Mouse (Mus musculus) embryonic facial prominence, embryonic 14.5 days (tissue): ENCODE data around the gene Fam117a. TPM values are rescaled to one million over a fixed set of nuclear protein-coding genes. Genes with fewer than 3 reads are reported as not detected.

ENCODE experiments used
- ATAC-seq: fragments of 200-750 bp; cut with Nextera tagmentation; 2 replicates; pipeline ENCODE4 v1.8.0; 2017; ENCODE audit warnings: low read depth, moderate number of reproducible peaks, moderate TSS enrichment
- DNase-seq: peaks from one replicate; pipeline ENCODE4 v3.0.0-alpha.2; 2015; ENCODE audit warnings: low spot score
- H3K27ac ChIP-seq: fragments of 300-500 bp; sonication (generic); replicated peaks from 2 replicates; pipeline ENCODE4 v1.5.1; 2014; ENCODE audit warnings: low read depth, mild to moderate bottlenecking, low read length, moderate library complexity
- H3K27me3 ChIP-seq: fragments of 300-500 bp; sonication (generic); replicated peaks from 2 replicates; pipeline ENCODE4 v1.6.1; 2014; ENCODE audit warnings: low read length; ENCODE audit not compliant: control insufficient read depth, insufficient read depth
- H3K36me3 ChIP-seq: fragments of 300-500 bp; sonication (generic); 2 replicates; pipeline ENCODE4 v1.6.1; 2014; ENCODE audit warnings: low read length, mixed read lengths; ENCODE audit not compliant: control insufficient read depth, insufficient read depth
- H3K4me1 ChIP-seq: fragments of 300-500 bp; sonication (generic); 2 replicates; pipeline ENCODE4 v1.6.1; 2014; ENCODE audit warnings: antibody characterized with exemption, low read length; ENCODE audit not compliant: control insufficient read depth, insufficient read depth
- H3K4me2 ChIP-seq: fragments of 300-500 bp; sonication (generic); 2 replicates; pipeline ENCODE4 v1.6.1; 2014; ENCODE audit warnings: low read depth, mild to moderate bottlenecking, low read length, moderate library complexity, mixed read lengths
- H3K4me3 ChIP-seq: fragments of 300-500 bp; sonication (generic); 2 replicates; pipeline ENCODE4 v1.5.1; 2014; ENCODE audit warnings: low read depth, mild to moderate bottlenecking, low read length
- H3K9ac ChIP-seq: fragments of 300-500 bp; sonication (generic); 2 replicates; pipeline ENCODE4 v1.6.1; 2014; ENCODE audit warnings: low read depth, mild to moderate bottlenecking, low read length, moderate library complexity, mixed read lengths
- H3K9me3 ChIP-seq: fragments of 300-500 bp; sonication (generic); 2 replicates; pipeline ENCODE4 v1.6.1; 2016; ENCODE audit warnings: low read length; ENCODE audit not compliant: control insufficient read depth
- WGBS: fragments of 180-500 bp; shearing (Covaris S2); extraction: QIAGEN DNeasy Blood & Tissue Kit; methylation state at CpG from one replicate; pipeline ENCODE4 v1.1.7; 2014; 5-methylcytosine and 5-hydroxymethylcytosine counted together
- polyA plus RNA-seq: library from polyadenylated mRNA; unstranded; fragments of >200 nt; fragmentation: Nextera tagmentation; extraction: Ambion mirVana; gene quantifications from 2 replicates; pipeline ENCODE4 v1.2.1, GENCODE M21; 2014

Gene Fam117a
- polyA plus RNA-seq, 1 experiment from 2014 or later, result 15.5 TPM

DNA sequence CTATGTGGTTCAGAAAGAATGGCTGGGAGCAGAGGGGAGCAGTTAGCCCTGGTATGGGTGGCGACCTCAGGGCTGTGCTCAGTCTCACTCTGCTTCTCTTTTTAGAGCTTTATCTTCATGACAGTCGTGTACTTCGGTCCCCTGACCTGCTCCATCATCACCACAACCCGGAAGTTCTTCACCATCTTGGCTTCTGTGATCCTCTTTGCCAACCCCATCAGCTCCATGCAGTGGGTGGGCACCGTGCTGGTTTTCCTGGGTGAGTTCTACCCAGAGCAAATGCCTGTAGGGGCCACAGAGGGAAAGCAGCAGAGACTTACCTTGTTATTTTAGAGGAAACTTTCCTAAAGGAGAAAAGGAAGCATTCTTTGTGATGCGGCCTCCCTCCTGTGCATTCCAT is 53.6 kb downstream of the Fam117a start:
- Histone ChIP-seq H3K36me3 (peaks cover 56% of the 10 kb centered on the region), H3K27ac (no peak overlapping the region), H3K9ac (no peak overlapping the region), H3K4me1 (peaks cover 6% of the 10 kb centered on the region; the same call in 1 of the 2 replicates), H3K9me3 (no peaks in the 10 kb centered on the region), H3K27me3 (no peaks in the 10 kb centered on the region), H3K4me3 (no peak overlapping the region), H3K4me2 (no peak overlapping the region)
- 97% methylated on average over 6 of the region's 6 CpGs for WGBS
- ATAC-seq (no peak), DNase-seq (no peak)

DNA sequence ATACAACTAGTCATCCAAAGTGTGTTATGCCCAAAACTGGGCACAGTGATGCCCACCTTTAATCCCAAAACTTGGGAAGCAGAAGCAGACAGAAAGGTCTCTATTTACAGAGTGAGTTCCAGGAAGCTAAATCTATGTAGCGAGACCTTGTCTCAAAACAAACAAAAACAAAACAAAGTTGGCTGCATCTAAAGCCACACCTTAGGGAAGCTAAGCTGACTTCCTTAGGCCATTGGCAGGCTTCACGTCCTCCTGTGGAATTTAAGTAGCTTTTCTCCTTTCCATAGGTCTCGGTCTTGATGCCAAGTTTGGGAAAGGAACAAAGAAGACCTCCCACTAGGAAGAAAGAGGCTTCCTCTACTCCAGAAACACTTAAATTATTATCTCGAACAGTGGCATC is 54.4 kb downstream of the Fam117a start:
- no peak overlapping the region for H3K4me2 ChIP-seq
- H3K4me1 ChIP-seq, result peaks cover 6% of the 10 kb centered on the region; the same call in 1 of the 2 replicates
- H3K9ac ChIP-seq, result no peak overlapping the region
- no peak overlapping the region for H3K27ac ChIP-seq
- DNase-seq, result no peak
- no peaks in the 10 kb centered on the region for H3K27me3 ChIP-seq
- H3K4me3 ChIP-seq, result no peak overlapping the region
- no peaks in the 10 kb centered on the region for H3K9me3 ChIP-seq
- no peak for ATAC-seq
- WGBS, result 66% methylated on average over 4 of the region's 4 CpGs
- H3K36me3 ChIP-seq, result peaks cover 56% of the 10 kb centered on the region

DNA sequence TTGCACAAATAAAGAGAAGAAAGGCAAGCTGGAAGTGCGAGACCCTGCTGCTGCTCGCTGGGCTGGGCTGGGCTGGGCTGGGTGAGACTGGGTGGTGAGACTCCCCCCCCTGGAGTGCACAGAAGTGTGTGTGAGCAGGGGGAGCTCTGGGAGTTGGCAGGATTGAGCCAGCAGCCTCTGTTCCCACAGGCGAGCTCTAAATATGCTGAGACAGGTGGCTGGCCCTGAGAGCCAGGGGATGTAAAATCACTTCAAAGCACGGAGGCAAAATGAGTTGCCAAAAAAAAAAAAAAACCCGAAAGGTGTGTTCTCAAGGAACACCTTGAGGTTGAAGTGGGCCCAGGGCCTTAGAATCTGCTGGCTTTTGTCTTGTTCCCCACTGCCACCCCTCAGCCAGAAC is 54.9 kb downstream of the Fam117a start:
- no peak overlapping the region for H3K4me3 ChIP-seq
- no peaks in the 10 kb centered on the region for H3K27me3 ChIP-seq
- H3K27ac ChIP-seq, result peak overlapping the region; percentile 40
- H3K9me3 ChIP-seq, result no peaks in the 10 kb centered on the region
- H3K4me2 ChIP-seq, result 0 out of 2 replicates have a peak overlapping the region, but pooled peaks have one; percentile 6
- 0 out of 2 replicates have a peak, but pooled peaks have one; percentile 38 for ATAC-seq
- peaks cover 50% of the 10 kb centered on the region for H3K36me3 ChIP-seq
- H3K4me1 ChIP-seq, result peaks cover 6% of the 10 kb centered on the region; the same call in 1 of the 2 replicates
- DNase-seq, result peak; percentile 59
- no peak overlapping the region for H3K9ac ChIP-seq
- 49% methylated on average over 5 of the region's 5 CpGs for WGBS

DNA sequence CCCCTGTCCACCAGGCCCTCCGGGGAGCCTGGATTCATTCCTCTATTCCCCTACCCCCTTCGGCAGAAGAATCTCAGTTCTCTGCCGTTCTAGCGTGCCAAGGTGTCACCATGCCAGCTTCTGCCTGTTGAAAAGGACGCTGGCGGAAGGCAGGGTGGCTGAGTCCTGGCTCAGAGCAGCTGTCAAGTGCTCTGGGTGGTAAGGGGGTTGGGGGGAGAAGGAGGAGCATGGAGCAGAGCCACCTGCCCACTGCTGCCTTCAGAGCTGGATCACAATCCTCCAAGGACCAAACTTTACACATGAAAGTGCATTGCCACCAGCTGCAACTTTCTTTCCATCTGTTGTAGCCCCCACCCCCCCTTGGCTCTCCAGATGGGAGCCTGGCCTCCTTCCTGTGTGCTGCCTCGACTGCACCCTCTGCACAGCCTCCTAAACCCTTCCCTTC is 55.4 kb downstream of the Fam117a start:
- Histone ChIP-seq H3K9ac (peak overlapping the region; percentile 1; the same call in 1 of the 2 replicates), H3K27ac (peak overlapping the region; percentile 56), H3K4me1 (peaks cover 6% of the 10 kb centered on the region; the same call in 1 of the 2 replicates), H3K4me3 (no peak overlapping the region), H3K36me3 (peaks cover 45% of the 10 kb centered on the region), H3K27me3 (no peaks in the 10 kb centered on the region), H3K9me3 (no peaks in the 10 kb centered on the region), H3K4me2 (0 out of 2 replicates have a peak overlapping the region, but pooled peaks have one; percentile 6)
- DNase-seq, result peak; percentile 78
- ATAC-seq, result peak; percentile 75
- 50% methylated on average over 7 of the region's 7 CpGs for WGBS

DNA sequence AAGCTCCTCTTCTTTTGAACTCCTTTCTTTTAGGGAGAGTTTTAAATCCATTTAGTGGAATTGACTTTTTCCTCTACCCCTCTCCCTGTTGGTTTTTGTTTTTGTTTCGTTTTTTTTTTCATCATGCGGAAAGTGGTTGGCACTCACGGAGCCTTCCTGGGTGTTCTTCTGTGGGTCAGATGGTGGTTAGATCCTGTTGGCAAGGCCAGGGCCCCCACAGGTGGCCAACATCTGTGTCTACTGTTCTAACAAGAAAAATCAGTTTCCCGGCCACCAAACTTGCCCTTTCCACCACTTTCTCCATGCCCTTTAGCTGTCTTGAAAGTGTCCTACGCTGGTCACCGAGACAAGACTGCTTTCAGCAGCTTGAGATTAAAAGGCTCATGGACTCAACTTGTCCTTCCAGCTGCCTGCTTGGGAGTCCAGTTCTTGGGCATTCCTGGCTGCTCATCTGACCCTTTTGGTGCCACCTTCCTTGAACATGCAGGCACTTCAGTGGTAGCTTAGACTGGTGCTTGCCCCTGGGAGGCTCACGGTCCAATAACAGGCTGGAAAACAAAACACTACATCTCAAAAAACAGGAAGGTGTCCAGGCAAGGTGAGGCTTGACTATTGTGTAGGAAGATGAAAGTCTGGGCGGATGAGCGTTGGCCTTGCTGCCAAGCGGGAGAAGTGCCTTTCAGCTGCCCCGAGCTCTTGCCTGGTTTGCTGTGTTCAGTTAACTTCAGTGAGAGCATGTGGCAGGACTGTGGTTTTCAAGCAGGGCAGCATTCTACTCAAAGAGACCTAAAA is 56.1 kb downstream of the Fam117a start:
- Histone ChIP-seq H3K36me3 (peaks cover 39% of the 10 kb centered on the region), H3K27ac (peak overlapping the region; percentile 56), H3K27me3 (no peaks in the 10 kb centered on the region), H3K4me2 (no peak overlapping the region), H3K9ac (peak overlapping the region; percentile 1; the same call in 1 of the 2 replicates), H3K4me1 (peaks cover 6% of the 10 kb centered on the region; the same call in 1 of the 2 replicates), H3K9me3 (no peaks in the 10 kb centered on the region), H3K4me3 (no peak overlapping the region)
- no peak for ATAC-seq
- WGBS, result 54% methylated on average over 11 of the region's 11 CpGs
- no peak for DNase-seq

DNA sequence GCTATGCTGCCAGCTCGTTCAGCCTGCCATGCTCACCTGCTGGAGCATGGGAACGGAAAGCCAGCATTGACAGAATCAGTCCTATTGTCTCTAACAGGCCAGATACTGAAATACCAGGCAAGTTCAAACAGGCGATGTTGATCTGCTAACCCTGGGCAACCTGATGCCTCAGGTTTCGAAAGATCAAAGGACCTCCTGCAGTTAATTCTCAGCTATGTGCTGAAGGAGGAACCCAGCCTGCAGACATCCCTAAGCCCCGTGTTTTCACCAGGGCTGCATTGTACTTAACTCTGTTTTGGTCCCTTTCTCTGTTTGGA is 56.6 kb downstream of the Fam117a start:
- H3K27me3 ChIP-seq, result no peaks in the 10 kb centered on the region
- H3K36me3 ChIP-seq, result peaks cover 33% of the 10 kb centered on the region
- peak; percentile 76 for DNase-seq
- WGBS, result 22% methylated on average over 5 of the region's 5 CpGs
- peaks cover 10% of the 10 kb centered on the region; the same call in 1 of the 2 replicates for H3K4me1 ChIP-seq
- ATAC-seq, result peak; percentile 56; the same call in 1 of the 2 replicates
- no peak overlapping the region for H3K4me2 ChIP-seq
- no peaks in the 10 kb centered on the region for H3K9me3 ChIP-seq
- H3K27ac ChIP-seq, result peak overlapping the region; percentile 56
- H3K4me3 ChIP-seq, result no peak overlapping the region
- no peak overlapping the region for H3K9ac ChIP-seq

DNA sequence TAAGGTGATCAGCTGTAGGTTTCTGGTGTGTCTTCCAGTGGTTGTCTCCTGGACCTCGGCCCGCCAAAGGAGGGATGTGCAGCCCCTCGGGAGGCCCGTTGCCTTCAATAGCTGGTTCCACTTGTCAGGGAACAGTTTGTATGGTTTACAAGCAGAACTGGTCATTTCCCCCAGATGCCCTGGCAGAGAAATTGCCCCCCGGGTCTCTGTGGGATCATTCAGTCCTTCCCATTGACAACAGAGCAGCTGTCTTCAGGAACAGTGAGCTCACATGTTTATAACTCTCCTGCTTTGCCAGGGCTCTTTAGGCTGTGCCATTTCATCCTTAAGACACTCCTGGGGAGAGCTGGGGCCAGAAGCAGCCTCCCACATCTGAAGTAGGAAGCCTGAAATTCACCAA is 57.3 kb downstream of the Fam117a start:
- H3K4me2 ChIP-seq, result no peak overlapping the region
- peaks cover 10% of the 10 kb centered on the region; the same call in 1 of the 2 replicates for H3K4me1 ChIP-seq
- H3K27me3 ChIP-seq, result no peaks in the 10 kb centered on the region
- H3K9me3 ChIP-seq, result no peaks in the 10 kb centered on the region
- H3K36me3 ChIP-seq, result peaks cover 27% of the 10 kb centered on the region
- ATAC-seq (no peak), DNase-seq (no peak)
- 0 out of 2 replicates have a peak overlapping the region, but pooled peaks have one; percentile 22 for H3K9ac ChIP-seq
- 54% methylated on average over 5 of the region's 5 CpGs for WGBS
- no peak overlapping the region for H3K27ac ChIP-seq
- H3K4me3 ChIP-seq, result no peak overlapping the region

DNA sequence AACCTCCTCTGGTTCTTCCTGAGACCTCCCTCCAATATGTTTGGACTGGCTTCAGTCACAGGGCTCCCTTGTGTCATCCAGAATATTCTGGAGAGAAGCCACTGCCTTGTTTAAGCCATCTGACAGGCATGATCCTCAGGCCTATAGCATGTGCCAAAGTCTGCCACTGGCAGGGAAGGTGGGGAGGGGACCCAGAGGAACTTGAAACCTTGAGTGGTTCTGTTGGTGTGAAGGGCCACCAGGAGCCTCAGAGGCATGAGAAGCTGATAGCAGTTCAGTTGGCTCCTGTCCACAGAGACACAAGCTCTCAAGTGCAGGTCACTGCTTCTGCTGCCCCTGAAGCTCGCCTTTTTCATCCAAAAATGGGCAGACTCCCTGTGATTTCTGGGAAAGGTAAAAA is 59.7 kb downstream of the Fam117a start:
- 47% methylated on average over 1 of the region's 1 CpGs for WGBS
- Histone ChIP-seq H3K36me3 (peaks cover 2% of the 10 kb centered on the region; the same call in 1 of the 2 replicates), H3K4me1 (peaks cover 10% of the 10 kb centered on the region; the same call in 1 of the 2 replicates), H3K27ac (no peak overlapping the region), H3K9me3 (no peaks in the 10 kb centered on the region), H3K9ac (no peak overlapping the region), H3K4me3 (no peak overlapping the region), H3K4me2 (no peak overlapping the region), H3K27me3 (no peaks in the 10 kb centered on the region)
- DNase-seq (no peak), ATAC-seq (no peak)
